ENCODE assay signal across 8 mouse cellular contexts in the genomic region with DNA sequence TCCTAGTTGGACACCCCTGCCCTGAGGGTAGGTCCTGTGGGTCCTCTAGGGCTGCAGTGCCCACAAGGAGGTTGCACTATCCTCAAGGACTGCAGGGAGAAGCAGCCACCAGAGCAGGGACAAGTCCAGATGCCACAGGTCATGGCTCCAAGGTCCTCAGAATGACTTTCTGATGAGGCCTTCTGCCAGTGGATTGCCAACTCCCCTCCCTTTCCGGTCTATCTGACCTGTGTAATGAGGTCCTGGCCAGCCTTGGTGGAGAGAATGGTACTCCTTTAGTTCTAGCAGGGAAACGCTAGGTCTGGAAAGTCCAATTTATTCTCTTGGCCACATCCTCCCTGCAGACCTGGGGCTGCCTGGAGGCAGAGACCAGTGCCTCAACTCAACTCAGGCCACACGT. TPM values are rescaled to one million over a fixed set of nuclear protein-coding genes. Genes with fewer than 3 reads are reported as not detected.
DNase-seq lines count a peak whose midpoint lies in the region; ATAC-seq lines count a peak whose summit lies in the region.

A gene (plus strand): TSS at position 301 of the 400 bp plus-strand sequence.

- peaks cover 77% of the 10 kb centered on the region for H3K27me3 ChIP-seq in kidney, embryonic 16.5 days (ENCODE audit: insufficient read depth, low read length)
- peaks cover 83% of the 10 kb centered on the region for H3K27me3 ChIP-seq in embryonic facial prominence, embryonic 12.5 days
- H3K27me3 ChIP-seq in hindbrain, embryonic 15.5 days: peaks cover 66% of the 10 kb centered on the region
- H3K27me3 ChIP-seq in midbrain, embryonic 13.5 days: peaks cover 77% of the 10 kb centered on the region

- H3K4me1 ChIP-seq in kidney, embryonic 16.5 days (ENCODE audit: insufficient read depth, low read length): peaks cover 11% of the 10 kb centered on the region; the same call in 1 of the 2 replicates
- 0 out of 2 replicates have a peak, but pooled peaks cover 11% of the 10 kb centered on the region for H3K4me1 ChIP-seq in embryonic facial prominence, embryonic 12.5 days
- peaks cover 32% of the 10 kb centered on the region for H3K4me1 ChIP-seq in hindbrain, embryonic 15.5 days (replicated peaks)
- peaks cover 19% of the 10 kb centered on the region for H3K4me1 ChIP-seq in midbrain, embryonic 13.5 days (replicated peaks)

- no peaks in the 10 kb centered on the region for H3K36me3 ChIP-seq in kidney, embryonic 16.5 days (ENCODE audit: insufficient read depth, low read length)
- no peaks in the 10 kb centered on the region for H3K36me3 ChIP-seq in embryonic facial prominence, embryonic 12.5 days
- no peaks in the 10 kb centered on the region for H3K36me3 ChIP-seq in hindbrain, embryonic 15.5 days
- no peaks in the 10 kb centered on the region for H3K36me3 ChIP-seq in midbrain, embryonic 13.5 days

- H3K4me3 ChIP-seq in kidney, embryonic 16.5 days (ENCODE audit: low read length): peak within 1 kb of the TSS; percentile 55
- H3K4me3 ChIP-seq in embryonic facial prominence, embryonic 12.5 days: peak within 1 kb of the TSS; percentile 50
- peak within 1 kb of the TSS; percentile 59 for H3K4me3 ChIP-seq in hindbrain, embryonic 15.5 days
- H3K4me3 ChIP-seq in midbrain, embryonic 13.5 days (replicated peaks): peak within 1 kb of the TSS; percentile 50

- 43% methylated on average over 3 of the region's 3 CpGs for WGBS in kidney, embryonic 16.5 days
- WGBS in embryonic facial prominence, embryonic 12.5 days: 33% methylated on average over 3 of the region's 3 CpGs
- WGBS in hindbrain, embryonic 15.5 days: 38% methylated on average over 3 of the region's 3 CpGs
- 36% methylated on average over 3 of the region's 3 CpGs for WGBS in midbrain, embryonic 13.5 days

- no peak within 1 kb of the TSS for H3K27ac ChIP-seq in kidney, embryonic 16.5 days (ENCODE audit: low read length)
- no peak within 1 kb of the TSS for H3K27ac ChIP-seq in embryonic facial prominence, embryonic 12.5 days
- H3K27ac ChIP-seq in hindbrain, embryonic 15.5 days (replicated peaks): peak within 1 kb of the TSS; percentile 58; the same call in 1 of the 2 replicates
- H3K27ac ChIP-seq in midbrain, embryonic 13.5 days: no peak within 1 kb of the TSS

- ATAC-seq in kidney, embryonic 16.5 days (ENCODE audit: low FRiP score, low TSS enrichment): no peak
- no peak for ATAC-seq in embryonic facial prominence, embryonic 12.5 days (ENCODE audit: insufficient number of reproducible peaks, insufficient read depth, low FRiP score, low TSS enrichment)
- no peak for ATAC-seq in hindbrain, embryonic 15.5 days (ENCODE audit: low FRiP score, low read depth)
- no peak for ATAC-seq in midbrain, embryonic 13.5 days

- peak within 1 kb of the TSS; percentile 57 for H3K9ac ChIP-seq in kidney, embryonic 16.5 days (replicated peaks; ENCODE audit: low read length)
- peak within 1 kb of the TSS; percentile 34; the same call in 1 of the 2 replicates for H3K9ac ChIP-seq in embryonic facial prominence, embryonic 12.5 days
- H3K9ac ChIP-seq in hindbrain, embryonic 15.5 days: peak within 1 kb of the TSS; percentile 46
- peak within 1 kb of the TSS; percentile 44; the same call in 1 of the 2 replicates for H3K9ac ChIP-seq in midbrain, embryonic 13.5 days (replicated peaks)

- DNase-seq in kidney, adult 9 months: no peak
- no peak for DNase-seq in spleen, adult 12 weeks (ENCODE audit: low spot score)
- DNase-seq in gastrocnemius, postnatal 14 days: no peak
- DNase-seq in frontal cortex, postnatal 10 days (ENCODE audit: low spot score in 2 of 2): no peak

- no peaks in the 10 kb centered on the region for H3K9me3 ChIP-seq in kidney, embryonic 16.5 days (ENCODE audit: low read length)
- H3K9me3 ChIP-seq in embryonic facial prominence, embryonic 12.5 days: no peaks in the 10 kb centered on the region
- H3K9me3 ChIP-seq in hindbrain, embryonic 15.5 days: no peaks in the 10 kb centered on the region
- H3K9me3 ChIP-seq in midbrain, embryonic 13.5 days: no peaks in the 10 kb centered on the region

- H3K4me2 ChIP-seq in kidney, embryonic 16.5 days (replicated peaks; ENCODE audit: low read depth, low read length): peak within 1 kb of the TSS; percentile 91
- H3K4me2 ChIP-seq in embryonic facial prominence, embryonic 12.5 days (replicated peaks): peak within 1 kb of the TSS; percentile 96
- peak within 1 kb of the TSS; percentile 92 for H3K4me2 ChIP-seq in hindbrain, embryonic 15.5 days
- H3K4me2 ChIP-seq in midbrain, embryonic 13.5 days (replicated peaks): peak within 1 kb of the TSS; percentile 81

- intact Hi-C loops in gastrocnemius, postnatal 14 days (cut with DNase I; ENCODE audit: low total_unique reads): no loop called here

RNA-seq across cellular contexts. Expression of the gene that starts here (rescaled TPM):
- polyA plus RNA-seq in kidney, embryonic 16.5 days (2015; fragmentation: Nextera tagmentation; extraction: Ambion mirVana): 0.15 and 0.16 TPM in 2 replicates
- polyA plus RNA-seq in embryonic facial prominence, embryonic 12.5 days (2016; fragmentation: Nextera tagmentation; extraction: Ambion mirVana): 0.24 and 0.33 TPM in 2 replicates
- 1.0 and 1.1 TPM in 2 replicates for polyA plus RNA-seq in hindbrain, embryonic 15.5 days (2015; fragmentation: Nextera tagmentation; extraction: Ambion mirVana)
- polyA plus RNA-seq in midbrain, embryonic 13.5 days (2015; fragmentation: Nextera tagmentation; extraction: Ambion mirVana): 0.05 and 0.07 TPM in 2 replicates
- under 1 TPM; 0.24 to 0.37 TPM for total RNA-seq in gastrocnemius, postnatal 14 days (2021)
